Mouse (Mus musculus) cerebellum, adult 2 months (tissue): ENCODE data around the gene Plpp4.

ENCODE experiments used
- CTCF ChIP-seq: fragments of 200-500 bp; IDR thresholded peaks from 2 replicates; pipeline ENCODE4 v1.5.1; 2011; ENCODE audit warnings: low read depth, mild to moderate bottlenecking, control low read depth, low read length, moderate library complexity, borderline replicate concordance; ENCODE audit not compliant: insufficient read depth
- POLR2A ChIP-seq: fragments of 200-500 bp; IDR thresholded peaks from 2 replicates; pipeline ENCODE4 v1.6.1; 2011; ENCODE audit warnings: low read length, control low read depth, borderline replicate concordance; ENCODE audit not compliant: insufficient read depth

DNA sequence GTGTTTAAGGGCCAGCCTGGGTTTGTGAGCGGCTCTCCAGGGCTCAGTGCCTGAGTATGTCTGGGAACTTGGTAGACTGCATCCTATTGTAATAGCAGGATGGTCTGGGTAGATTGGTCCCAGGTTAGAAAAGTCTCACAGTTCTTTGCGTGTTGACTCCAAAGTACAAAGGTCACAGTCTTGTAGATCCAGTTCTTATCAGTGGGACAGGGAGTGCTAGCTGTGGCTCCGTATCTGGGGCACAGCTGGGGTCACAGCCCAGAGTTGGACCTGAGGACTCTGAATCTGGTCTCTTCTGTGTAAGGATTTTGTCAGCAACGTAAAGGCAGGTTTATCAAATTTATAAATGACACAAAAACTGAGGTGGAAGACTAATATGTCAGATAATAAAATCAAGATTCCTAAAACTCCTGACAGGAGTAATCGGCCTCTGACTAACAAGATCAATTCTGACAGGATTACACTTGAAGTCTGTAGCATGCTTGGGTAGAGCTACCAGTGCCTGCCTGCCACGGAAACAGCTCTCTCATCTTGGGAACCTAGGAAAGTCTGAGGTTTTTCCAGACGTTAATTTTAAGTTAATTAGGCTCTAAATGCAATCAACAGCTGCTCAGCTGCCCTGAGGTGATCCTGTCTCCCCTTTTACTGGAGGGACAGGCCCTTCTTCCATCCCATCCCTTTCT is 28.5 kb downstream of the Plpp4 start:
- TF ChIP-seq POLR2A (no peak), CTCF (no peak)
